Mouse (Mus musculus): ENCODE measurements around the gene Arhgap18. TPM values are rescaled to one million over a fixed set of nuclear protein-coding genes. Genes with fewer than 3 reads are reported as not detected.

Arhgap18 gene
- polyA plus RNA-seq (2014; fragmentation: Nextera tagmentation; extraction: Ambion mirVana): 18.0 and 18.4 TPM in 2 replicates

DNA sequence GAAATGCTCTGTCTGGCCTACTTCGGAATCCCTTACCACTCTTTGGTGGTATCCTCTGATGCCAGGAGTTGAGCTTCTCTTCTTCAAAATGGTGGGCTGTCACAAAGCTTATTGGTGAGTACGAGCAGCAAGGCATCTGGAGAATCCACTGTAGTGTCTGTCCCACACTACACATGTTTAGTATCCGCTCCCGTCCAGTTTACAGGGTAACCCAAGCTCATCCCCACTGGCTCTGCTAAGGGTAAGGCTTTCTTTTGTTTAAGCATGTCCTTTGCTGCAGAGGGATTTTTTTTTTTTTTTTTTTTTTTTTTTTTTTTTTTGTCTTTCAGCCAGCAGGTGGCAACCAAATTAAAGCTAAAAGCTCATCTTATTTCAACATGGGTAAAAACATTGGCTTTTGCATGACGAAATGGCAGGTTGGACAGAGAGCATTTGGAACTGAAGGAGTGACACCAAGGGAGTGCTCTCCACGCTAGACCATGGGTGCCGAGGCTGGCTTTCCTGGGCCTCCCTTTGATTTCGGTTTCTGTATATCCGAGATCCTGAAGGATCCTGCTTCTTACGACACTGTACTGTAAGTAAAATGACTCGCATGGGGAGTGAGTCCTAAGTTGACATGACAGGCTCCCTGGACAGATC, at the start of gene Arhgap18:
Gene Arhgap18 (plus strand): TSS at position 493 of the 639 bp plus-strand sequence.
- Histone ChIP-seq H3K9me3 (replicated peaks; ENCODE audit: control insufficient read depth, low read length) (no peaks in the 10 kb centered on the region), H3K27ac (ENCODE audit: low read depth, low read length) (peak within 1 kb of the TSS; percentile 63; the same call in 1 of the 2 replicates), H3K4me2 (ENCODE audit: low read length) (peak within 1 kb of the TSS; percentile 34; the same call in 1 of the 2 replicates), H3K9ac (ENCODE audit: low read length) (peak within 1 kb of the TSS; percentile 41; the same call in 1 of the 2 replicates), H3K4me3 (ENCODE audit: low read depth, low read length) (no peak within 1 kb of the TSS; the same call in 1 of the 2 replicates), H3K4me1 (ENCODE audit: control insufficient read depth, insufficient read depth, low read length) (no peaks in the 10 kb centered on the region; the same call in 1 of the 2 replicates), H3K27me3 (replicated peaks; ENCODE audit: control insufficient read depth, insufficient read depth, low read length) (no peaks in the 10 kb centered on the region), H3K36me3 (ENCODE audit: control insufficient read depth, insufficient read depth, low read length) (no peaks in the 10 kb centered on the region)
- DNase-seq (ENCODE audit: low spot score): peak; percentile 33
- 73% methylated on average over 11 of the region's 11 CpGs for WGBS
- peak; percentile 71 for ATAC-seq

DNA sequence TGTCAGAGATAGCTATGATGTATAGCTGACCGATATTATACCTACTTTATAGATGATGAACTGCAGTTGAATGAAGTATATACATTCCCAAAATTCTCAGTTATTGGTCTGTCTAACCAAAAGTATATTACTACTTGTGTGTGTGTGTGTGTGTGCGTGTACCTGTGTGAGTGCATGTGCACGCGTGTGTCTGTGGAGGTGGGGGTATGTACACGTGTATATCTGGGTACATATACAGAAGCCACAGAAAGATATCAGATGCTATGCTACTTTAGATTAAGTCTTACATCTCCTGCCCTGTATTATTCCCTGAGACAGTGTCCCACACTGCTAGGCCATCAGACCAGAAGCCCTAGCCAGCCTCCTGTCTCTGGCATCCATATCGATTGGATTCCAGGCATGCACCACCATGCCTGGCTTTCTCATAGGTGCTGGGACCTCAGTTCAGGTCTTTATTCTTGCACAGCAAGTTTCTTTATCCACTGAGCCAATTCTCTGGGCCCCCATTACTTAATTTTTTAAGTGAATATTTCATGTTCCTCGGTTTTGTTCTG, 42.7 kb upstream of the Arhgap18 start:
- no peak overlapping the region for H3K9ac ChIP-seq (ENCODE audit: low read length)
- H3K4me3 ChIP-seq (ENCODE audit: low read depth, low read length): no peak overlapping the region
- DNase-seq (ENCODE audit: low spot score): no peak
- H3K4me1 ChIP-seq (ENCODE audit: control insufficient read depth, insufficient read depth, low read length): no peaks in the 10 kb centered on the region
- H3K4me2 ChIP-seq (ENCODE audit: low read length): no peak overlapping the region
- H3K27me3 ChIP-seq (replicated peaks; ENCODE audit: control insufficient read depth, insufficient read depth, low read length): no peaks in the 10 kb centered on the region
- no peaks in the 10 kb centered on the region for H3K9me3 ChIP-seq (replicated peaks; ENCODE audit: control insufficient read depth, low read length)
- H3K27ac ChIP-seq (ENCODE audit: low read depth, low read length): no peak overlapping the region
- WGBS: 94% methylated on average over 7 of the region's 7 CpGs
- ATAC-seq: peak; percentile 47
- no peaks in the 10 kb centered on the region for H3K36me3 ChIP-seq (ENCODE audit: control insufficient read depth, insufficient read depth, low read length)

DNA sequence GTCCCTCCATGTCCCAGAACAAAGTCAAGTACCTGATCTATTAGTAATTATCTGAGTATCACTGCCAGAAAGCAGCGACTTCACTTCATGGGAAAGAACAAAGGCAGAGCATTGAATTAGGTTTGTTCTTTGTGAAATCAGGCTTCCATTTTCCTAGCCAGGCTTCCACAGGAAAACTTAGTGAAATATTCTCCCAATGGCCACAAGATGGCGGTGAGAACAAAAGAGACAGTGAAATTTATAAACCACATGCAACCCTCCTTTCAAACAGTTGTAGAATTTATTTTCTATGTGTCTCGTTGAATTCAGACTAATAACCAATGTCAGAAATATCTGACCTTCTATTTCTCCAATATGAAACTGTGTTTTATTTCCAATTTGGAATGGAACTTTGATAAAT, 42.2 kb upstream of the Arhgap18 start:
- Histone ChIP-seq H3K4me1 (ENCODE audit: control insufficient read depth, insufficient read depth, low read length) (no peaks in the 10 kb centered on the region), H3K4me2 (ENCODE audit: low read length) (no peak overlapping the region), H3K9ac (ENCODE audit: low read length) (no peak overlapping the region), H3K9me3 (replicated peaks; ENCODE audit: control insufficient read depth, low read length) (no peaks in the 10 kb centered on the region), H3K27ac (ENCODE audit: low read depth, low read length) (no peak overlapping the region), H3K27me3 (replicated peaks; ENCODE audit: control insufficient read depth, insufficient read depth, low read length) (no peaks in the 10 kb centered on the region), H3K36me3 (ENCODE audit: control insufficient read depth, insufficient read depth, low read length) (no peaks in the 10 kb centered on the region), H3K4me3 (ENCODE audit: low read depth, low read length) (no peak overlapping the region)
- WGBS: 2% methylated on average over 3 of the region's 3 CpGs
- peak; percentile 67 for ATAC-seq
- peak; percentile 91 for DNase-seq (ENCODE audit: low spot score)

DNA sequence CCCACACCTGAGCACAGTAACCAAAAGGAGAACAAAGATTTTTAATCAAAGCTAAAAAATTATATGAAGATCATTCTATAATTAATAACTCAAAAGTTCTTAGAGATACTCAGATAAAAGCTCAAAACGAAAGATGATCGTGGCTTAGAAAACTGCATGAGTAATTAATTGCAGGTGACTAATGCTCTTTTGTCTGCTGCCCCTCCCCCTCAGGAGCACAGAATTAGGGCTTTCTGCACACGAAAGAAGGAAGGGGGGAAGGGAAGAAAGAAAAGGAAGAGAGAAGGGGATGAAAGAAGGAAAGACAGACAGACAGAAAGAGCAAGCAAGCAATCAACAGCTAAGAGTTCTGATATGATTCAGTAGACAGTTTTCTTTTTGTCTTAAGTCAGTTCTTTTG, 39.2 kb upstream of the Arhgap18 start:
- no peak for ATAC-seq
- H3K27me3 ChIP-seq (replicated peaks; ENCODE audit: control insufficient read depth, insufficient read depth, low read length): no peaks in the 10 kb centered on the region

DNA sequence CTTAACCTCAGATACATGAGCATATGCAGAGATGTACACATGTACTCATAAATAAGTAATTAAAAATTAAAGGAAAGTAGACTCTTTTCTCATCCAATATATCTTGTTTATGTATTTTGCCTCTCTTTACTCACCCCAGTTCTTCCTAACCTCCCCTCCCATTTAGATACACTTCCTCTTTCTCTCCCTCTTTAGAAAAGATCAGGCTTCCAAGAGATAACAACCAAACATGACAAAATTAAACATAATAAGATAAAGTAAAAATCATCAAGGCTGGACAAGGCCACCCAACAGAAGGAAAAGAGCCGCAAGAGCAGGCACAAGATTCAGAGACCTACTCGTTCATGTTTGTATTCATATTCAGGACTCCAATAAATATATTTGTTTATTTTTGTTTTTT, 28.5 kb upstream of the Arhgap18 start:
- 96% methylated on average over 2 of the region's 2 CpGs for WGBS

More for the DNA sequence above, 39.2 kb upstream of the Arhgap18 start:
- Histone ChIP-seq H3K4me1 (ENCODE audit: control insufficient read depth, insufficient read depth, low read length) (no peaks in the 10 kb centered on the region), H3K4me3 (ENCODE audit: low read depth, low read length) (no peak overlapping the region), H3K9ac (ENCODE audit: low read length) (no peak overlapping the region), H3K27ac (ENCODE audit: low read depth, low read length) (no peak overlapping the region), H3K4me2 (ENCODE audit: low read length) (no peak overlapping the region), H3K9me3 (replicated peaks; ENCODE audit: control insufficient read depth, low read length) (no peaks in the 10 kb centered on the region), H3K36me3 (ENCODE audit: control insufficient read depth, insufficient read depth, low read length) (no peaks in the 10 kb centered on the region)
- no peak for DNase-seq (ENCODE audit: low spot score)
- 29% methylated on average over 3 of the region's 3 CpGs for WGBS

DNA sequence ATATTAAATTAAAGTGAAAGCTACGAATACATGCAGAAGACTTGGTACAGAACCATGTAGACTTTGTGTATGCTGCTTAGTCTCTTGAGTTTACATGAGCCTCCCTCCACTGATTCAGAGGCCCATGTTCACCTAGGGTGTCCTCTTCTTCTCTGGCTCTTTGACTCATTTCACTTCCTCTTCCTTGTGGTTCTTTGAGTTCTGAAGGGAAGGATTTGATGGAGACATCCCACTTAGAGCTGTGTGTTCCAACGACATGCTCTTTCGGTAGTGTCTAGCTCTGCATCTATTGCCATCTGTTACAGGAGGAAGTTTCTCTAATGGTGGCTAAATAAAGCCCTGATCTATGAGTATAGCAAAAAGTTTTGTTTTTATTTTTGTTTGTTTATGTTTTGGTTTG, 28.0 kb upstream of the Arhgap18 start:
- 90% methylated on average over 3 of the region's 3 CpGs for WGBS
- no peak for ATAC-seq

More for the DNA sequence above, 28.5 kb upstream of the Arhgap18 start:
- Histone ChIP-seq H3K4me3 (ENCODE audit: low read depth, low read length) (no peak overlapping the region), H3K9ac (ENCODE audit: low read length) (no peak overlapping the region), H3K27me3 (replicated peaks; ENCODE audit: control insufficient read depth, insufficient read depth, low read length) (no peaks in the 10 kb centered on the region), H3K4me1 (ENCODE audit: control insufficient read depth, insufficient read depth, low read length) (no peaks in the 10 kb centered on the region), H3K4me2 (ENCODE audit: low read length) (no peak overlapping the region), H3K36me3 (ENCODE audit: control insufficient read depth, insufficient read depth, low read length) (no peaks in the 10 kb centered on the region), H3K9me3 (replicated peaks; ENCODE audit: control insufficient read depth, low read length) (no peaks in the 10 kb centered on the region), H3K27ac (ENCODE audit: low read depth, low read length) (no peak overlapping the region)
- ATAC-seq (no peak), DNase-seq (ENCODE audit: low spot score) (no peak)

DNA sequence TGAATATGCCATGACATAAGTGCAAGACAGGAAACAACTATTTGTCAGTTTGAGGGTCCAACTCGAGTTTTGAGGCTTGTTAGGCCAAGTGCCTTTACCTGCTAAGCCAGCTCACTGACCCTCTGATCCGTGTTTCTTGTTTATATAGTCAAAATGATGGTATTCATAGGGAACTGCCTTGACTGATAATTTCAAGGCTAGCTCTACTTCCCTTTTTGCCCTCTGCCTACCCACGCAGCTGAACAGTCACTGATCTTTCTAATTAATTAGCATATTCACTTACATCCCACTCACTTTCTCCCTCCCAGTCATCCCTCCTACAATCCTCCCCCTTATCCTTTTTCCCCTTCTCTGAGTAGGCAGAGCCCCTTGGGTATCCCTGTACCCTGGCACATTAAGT, 2.4 kb upstream of the Arhgap18 start:
- Histone ChIP-seq H3K9ac (ENCODE audit: low read length) (no peak overlapping the region), H3K36me3 (ENCODE audit: control insufficient read depth, insufficient read depth, low read length) (no peaks in the 10 kb centered on the region), H3K27ac (ENCODE audit: low read depth, low read length) (no peak overlapping the region), H3K9me3 (replicated peaks; ENCODE audit: control insufficient read depth, low read length) (no peaks in the 10 kb centered on the region), H3K4me2 (ENCODE audit: low read length) (no peak overlapping the region), H3K27me3 (replicated peaks; ENCODE audit: control insufficient read depth, insufficient read depth, low read length) (no peaks in the 10 kb centered on the region), H3K4me1 (ENCODE audit: control insufficient read depth, insufficient read depth, low read length) (no peaks in the 10 kb centered on the region; the same call in 1 of the 2 replicates), H3K4me3 (ENCODE audit: low read depth, low read length) (no peak overlapping the region)
- no peak for ATAC-seq
- WGBS: 80% methylated on average over 3 of the region's 3 CpGs
- no peak for DNase-seq (ENCODE audit: low spot score)

More for the DNA sequence above, 28.0 kb upstream of the Arhgap18 start:
- no peak overlapping the region for H3K9ac ChIP-seq (ENCODE audit: low read length)
- H3K9me3 ChIP-seq (replicated peaks; ENCODE audit: control insufficient read depth, low read length): no peaks in the 10 kb centered on the region; the same call in 1 of the 2 replicates
- no peaks in the 10 kb centered on the region for H3K36me3 ChIP-seq (ENCODE audit: control insufficient read depth, insufficient read depth, low read length)
- no peak overlapping the region for H3K4me3 ChIP-seq (ENCODE audit: low read depth, low read length)
- H3K27me3 ChIP-seq (replicated peaks; ENCODE audit: control insufficient read depth, insufficient read depth, low read length): no peaks in the 10 kb centered on the region
- no peaks in the 10 kb centered on the region for H3K4me1 ChIP-seq (ENCODE audit: control insufficient read depth, insufficient read depth, low read length)
- H3K4me2 ChIP-seq (ENCODE audit: low read length): no peak overlapping the region
- no peak for DNase-seq (ENCODE audit: low spot score)
- H3K27ac ChIP-seq (ENCODE audit: low read depth, low read length): no peak overlapping the region

DNA sequence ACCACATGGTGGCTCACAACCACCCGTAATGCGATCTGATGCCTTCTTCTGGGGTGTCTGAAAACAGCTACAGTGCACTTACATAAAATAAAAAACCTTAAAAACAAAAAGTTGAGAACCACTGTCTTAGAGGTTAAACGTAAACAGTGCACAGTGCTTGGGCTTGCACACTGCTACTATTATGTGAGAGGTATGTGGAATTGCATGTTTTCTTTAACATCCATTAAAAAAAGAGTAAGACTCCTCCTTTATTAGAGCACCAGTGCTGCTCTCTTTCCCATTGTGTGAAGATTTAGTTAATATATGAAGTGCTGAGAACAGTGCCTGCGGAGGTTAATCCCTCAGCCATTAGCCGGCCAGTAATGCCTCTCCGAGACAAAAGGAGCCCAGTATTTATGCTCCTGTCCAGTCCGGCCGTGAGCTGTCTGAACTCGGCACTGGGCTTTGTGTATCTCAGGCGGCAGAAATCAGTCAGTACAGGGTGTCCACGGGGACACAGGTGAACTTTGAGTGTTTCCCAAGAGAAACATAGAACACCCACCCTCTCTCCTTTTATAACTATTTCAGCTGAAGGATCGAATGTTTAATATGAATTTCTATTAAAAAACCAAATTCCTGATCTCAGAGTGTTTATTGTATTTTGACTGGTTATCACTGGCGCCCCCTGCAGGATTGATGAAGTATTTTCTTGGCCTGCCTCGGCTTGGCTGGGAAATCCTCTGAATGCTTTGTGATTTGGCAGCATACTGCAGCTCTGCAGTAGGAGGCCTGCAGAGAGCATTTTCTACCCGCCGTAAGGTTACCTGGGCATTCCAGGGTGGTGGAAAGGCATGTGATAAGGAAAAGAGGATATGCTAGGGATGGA, 925 bp upstream of the Arhgap18 start:
- Histone ChIP-seq H3K9ac (ENCODE audit: low read length) (peak overlapping the region; percentile 41; the same call in 1 of the 2 replicates), H3K36me3 (ENCODE audit: control insufficient read depth, insufficient read depth, low read length) (no peaks in the 10 kb centered on the region), H3K27me3 (replicated peaks; ENCODE audit: control insufficient read depth, insufficient read depth, low read length) (no peaks in the 10 kb centered on the region), H3K9me3 (replicated peaks; ENCODE audit: control insufficient read depth, low read length) (no peaks in the 10 kb centered on the region), H3K27ac (ENCODE audit: low read depth, low read length) (peak overlapping the region; percentile 63; the same call in 1 of the 2 replicates), H3K4me2 (ENCODE audit: low read length) (peak overlapping the region; percentile 34; the same call in 1 of the 2 replicates), H3K4me1 (ENCODE audit: control insufficient read depth, insufficient read depth, low read length) (no peaks in the 10 kb centered on the region; the same call in 1 of the 2 replicates), H3K4me3 (ENCODE audit: low read depth, low read length) (no peak overlapping the region; the same call in 1 of the 2 replicates)
- DNase-seq (ENCODE audit: low spot score) (peak; percentile 80), ATAC-seq (peak; percentile 87)
- 26% methylated on average over 16 of the region's 16 CpGs for WGBS
